Mouse (Mus musculus): Measurements from ENCODE around the gene Gltp. TPM values are rescaled to one million over a fixed set of nuclear protein-coding genes. Genes with fewer than 3 reads are reported as not detected.
A peak's percentile ranks its signal among the peaks of the same experiment; 100 is the strongest.

The Gltp gene
- polyA plus RNA-seq, 1 experiment from 2014 or later = 39.1 TPM

DNA sequence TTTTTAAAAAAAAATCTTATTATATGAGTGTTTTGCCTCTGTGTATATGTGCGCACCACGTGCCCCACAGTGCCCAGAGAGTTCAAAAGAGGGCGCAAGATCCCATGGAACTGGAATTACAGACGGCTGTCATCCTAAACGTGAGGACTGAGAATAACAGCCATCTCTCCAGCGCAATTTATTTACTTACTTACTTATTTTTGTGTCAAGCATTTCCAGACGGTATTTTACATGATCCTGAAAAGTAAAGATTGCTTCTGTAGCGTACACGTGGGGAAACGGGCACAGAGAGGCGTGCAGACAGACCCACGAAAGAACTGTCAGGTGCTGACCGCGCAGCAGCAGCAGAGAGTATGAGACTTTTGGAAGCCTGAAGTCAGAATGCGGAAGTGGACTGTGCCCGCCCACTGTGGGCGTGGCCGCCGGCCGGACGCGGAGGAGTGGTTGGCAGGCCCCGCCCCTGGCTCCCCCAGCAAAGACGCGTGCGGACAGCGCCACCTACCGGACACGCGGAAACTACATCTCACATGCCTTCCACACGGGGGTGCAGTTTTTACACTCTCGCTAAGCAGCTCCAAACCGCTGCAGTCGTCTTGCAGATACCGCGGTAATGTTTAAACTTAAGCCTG is 23.4 kb downstream of the Gltp start:
- Histone ChIP-seq H3K9me3 (ENCODE audit: control insufficient read depth, low read length) (no peaks in the 10 kb centered on the region), H3K9ac (ENCODE audit: low read length) (peak overlapping the region; percentile 57; the same call in 1 of the 2 replicates), H3K27ac (replicated peaks in 1 of 2; ENCODE audit: control insufficient read depth in 1 of 2, insufficient read depth in 1 of 2, low read depth in 2 of 2, low read length in 2 of 2) (peak overlapping the region; percentile 65 to 76), H3K4me2 (ENCODE audit: low read length) (peak overlapping the region; percentile 67), H3K36me3 (ENCODE audit: control insufficient read depth, insufficient read depth, low read length) (peaks cover 3% of the 10 kb centered on the region; the same call in 1 of the 2 replicates), H3K4me1 (ENCODE audit: control insufficient read depth in 2 of 2, insufficient read depth in 2 of 2, low read length in 2 of 2) (no peaks in the 10 kb centered on the region), H3K27me3 (ENCODE audit: control insufficient read depth, insufficient read depth, low read length) (no peaks in the 10 kb centered on the region), H3K4me3 (ENCODE audit: control insufficient read depth in 1 of 2, insufficient read depth in 1 of 2, low read depth in 1 of 2, low read length in 2 of 2) (peak overlapping the region; percentile 24 to 36)
- ATAC-seq (ENCODE audit: insufficient number of reproducible peaks, insufficient read depth, low FRiP score, low read depth) = peak; percentile 90
- WGBS = 4% methylated on average over 36 of the region's 36 CpGs

- Histone ChIP-seq H3K27me3 (ENCODE audit: control insufficient read depth, insufficient read depth, low read length) (no peaks in the 10 kb centered on the region), H3K4me1 (ENCODE audit: control insufficient read depth in 2 of 2, insufficient read depth in 2 of 2, low read length in 2 of 2) (no peaks in the 10 kb centered on the region), H3K9me3 (ENCODE audit: control insufficient read depth, low read length) (no peaks in the 10 kb centered on the region), H3K9ac (ENCODE audit: low read length) (no peak overlapping the region), H3K27ac (replicated peaks in 1 of 2; ENCODE audit: control insufficient read depth in 1 of 2, insufficient read depth in 1 of 2, low read depth in 2 of 2, low read length in 2 of 2) (no peak overlapping the region), H3K4me2 (ENCODE audit: low read length) (peak overlapping the region; percentile 67; the same call in 1 of the 2 replicates), H3K4me3 (ENCODE audit: control insufficient read depth in 1 of 2, insufficient read depth in 1 of 2, low read depth in 1 of 2, low read length in 2 of 2) (no peak overlapping the region), H3K36me3 (ENCODE audit: control insufficient read depth, insufficient read depth, low read length) (peaks cover 3% of the 10 kb centered on the region; the same call in 1 of the 2 replicates)
- no peak for ATAC-seq (ENCODE audit: insufficient number of reproducible peaks, insufficient read depth, low FRiP score, low read depth)
- WGBS = 58% methylated on average over 1 of the region's 1 CpGs
These were observed 24.1 kb downstream of the Gltp start for GRCm38 (mm10) chr5:114666659-114667058.

GRCm38 (mm10) chr5:114664750-114665149 is 26.0 kb downstream of the Gltp start:
- Histone ChIP-seq H3K4me1 (ENCODE audit: control insufficient read depth in 2 of 2, insufficient read depth in 2 of 2, low read length in 2 of 2) (no peaks in the 10 kb centered on the region), H3K9me3 (ENCODE audit: control insufficient read depth, low read length) (no peaks in the 10 kb centered on the region), H3K27ac (replicated peaks in 1 of 2; ENCODE audit: control insufficient read depth in 1 of 2, insufficient read depth in 1 of 2, low read depth in 2 of 2, low read length in 2 of 2) (no peak overlapping the region), H3K27me3 (ENCODE audit: control insufficient read depth, insufficient read depth, low read length) (peaks cover 3% of the 10 kb centered on the region), H3K9ac (ENCODE audit: low read length) (no peak overlapping the region), H3K4me3 (ENCODE audit: control insufficient read depth in 1 of 2, insufficient read depth in 1 of 2, low read depth in 1 of 2, low read length in 2 of 2) (no peak overlapping the region), H3K36me3 (ENCODE audit: control insufficient read depth, insufficient read depth, low read length) (no peaks in the 10 kb centered on the region), H3K4me2 (ENCODE audit: low read length) (no peak overlapping the region)
- no peak for ATAC-seq (ENCODE audit: insufficient number of reproducible peaks, insufficient read depth, low FRiP score, low read depth)
- 75% methylated on average over 7 of the region's 7 CpGs for WGBS

GRCm38 (mm10) chr5:114664139-114664538 is 26.6 kb downstream of the Gltp start:
- H3K4me1 ChIP-seq (ENCODE audit: control insufficient read depth in 2 of 2, insufficient read depth in 2 of 2, low read length in 2 of 2) = no peaks in the 10 kb centered on the region
- H3K9ac ChIP-seq (ENCODE audit: low read length) = no peak overlapping the region
- H3K27me3 ChIP-seq (ENCODE audit: control insufficient read depth, insufficient read depth, low read length) = peaks cover 10% of the 10 kb centered on the region
- H3K4me3 ChIP-seq (ENCODE audit: control insufficient read depth in 1 of 2, insufficient read depth in 1 of 2, low read depth in 1 of 2, low read length in 2 of 2) = no peak overlapping the region
- no peak overlapping the region for H3K27ac ChIP-seq (replicated peaks in 1 of 2; ENCODE audit: control insufficient read depth in 1 of 2, insufficient read depth in 1 of 2, low read depth in 2 of 2, low read length in 2 of 2)
- H3K4me2 ChIP-seq (ENCODE audit: low read length) = no peak overlapping the region
- no peaks in the 10 kb centered on the region for H3K9me3 ChIP-seq (ENCODE audit: control insufficient read depth, low read length)
- no peak for ATAC-seq (ENCODE audit: insufficient number of reproducible peaks, insufficient read depth, low FRiP score, low read depth)
- no peaks in the 10 kb centered on the region for H3K36me3 ChIP-seq (ENCODE audit: control insufficient read depth, insufficient read depth, low read length)
- WGBS = 70% methylated on average over 4 of the region's 4 CpGs

- whole genome bisulfite sequencing = 66% methylated on average over 6 of the region's 6 CpGs
- ATAC-seq (ENCODE audit: insufficient number of reproducible peaks, insufficient read depth, low FRiP score, low read depth) = no peak
- no peak overlapping the region for H3K27ac ChIP-seq (replicated peaks in 1 of 2; ENCODE audit: control insufficient read depth in 1 of 2, insufficient read depth in 1 of 2, low read depth in 2 of 2, low read length in 2 of 2)
- H3K4me1 ChIP-seq (ENCODE audit: control insufficient read depth in 2 of 2, insufficient read depth in 2 of 2, low read length in 2 of 2) = peaks cover 6 to 7% of the 10 kb centered on the region in 2 experiments; a peak in 3 of 4 replicates
- no peak overlapping the region for H3K4me3 ChIP-seq (ENCODE audit: control insufficient read depth in 1 of 2, insufficient read depth in 1 of 2, low read depth in 1 of 2, low read length in 2 of 2)
- no peaks in the 10 kb centered on the region for H3K9me3 ChIP-seq (ENCODE audit: control insufficient read depth, low read length)
- peaks cover 41% of the 10 kb centered on the region for H3K27me3 ChIP-seq (ENCODE audit: control insufficient read depth, insufficient read depth, low read length)
- no peaks in the 10 kb centered on the region for H3K36me3 ChIP-seq (ENCODE audit: control insufficient read depth, insufficient read depth, low read length)
- H3K4me2 ChIP-seq (ENCODE audit: low read length) = no peak overlapping the region
- no peak overlapping the region for H3K9ac ChIP-seq (ENCODE audit: low read length)
These were observed 29.8 kb downstream of the Gltp start for GRCm38 (mm10) chr5:114661029-114661428.

- 1% methylated on average over 38 of the region's 47 CpGs for WGBS
These were observed 32.5 kb downstream of the Gltp start, which contains the start of gene Trpv4 for GRCm38 (mm10) chr5:114658255-114658654. TSS of gene Trpv4 (minus strand) at chr5:114658421.

DNA sequence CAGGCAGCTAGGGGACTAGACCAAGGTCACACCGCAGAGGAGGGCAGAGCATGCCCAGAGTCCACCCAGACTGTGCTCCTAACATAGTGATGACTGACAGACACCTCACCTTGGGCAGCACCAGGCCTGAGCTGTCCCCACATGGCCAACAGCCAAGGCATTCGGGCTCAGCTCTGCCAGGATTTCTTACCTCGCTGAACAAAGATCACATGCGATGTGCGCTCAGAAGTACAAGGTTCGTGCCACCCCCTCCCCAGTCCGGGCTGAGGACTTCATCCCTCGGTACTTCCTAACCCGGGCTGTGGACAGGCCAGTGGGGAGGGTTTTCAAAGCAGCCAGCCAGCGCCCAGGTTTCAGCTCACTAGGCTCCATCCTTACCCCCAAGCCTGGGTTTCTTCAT is 33.4 kb downstream of the Gltp start:
- no peak for ATAC-seq (ENCODE audit: insufficient number of reproducible peaks, insufficient read depth, low FRiP score, low read depth)
- Histone ChIP-seq H3K9ac (ENCODE audit: low read length) (no peak overlapping the region), H3K36me3 (ENCODE audit: control insufficient read depth, insufficient read depth, low read length) (no peaks in the 10 kb centered on the region), H3K27me3 (ENCODE audit: control insufficient read depth, insufficient read depth, low read length) (peaks cover 60% of the 10 kb centered on the region), H3K9me3 (ENCODE audit: control insufficient read depth, low read length) (no peaks in the 10 kb centered on the region), H3K27ac (replicated peaks in 1 of 2; ENCODE audit: control insufficient read depth in 1 of 2, insufficient read depth in 1 of 2, low read depth in 2 of 2, low read length in 2 of 2) (no peak overlapping the region), H3K4me2 (ENCODE audit: low read length) (peak overlapping the region; percentile 90), H3K4me1 (ENCODE audit: control insufficient read depth in 2 of 2, insufficient read depth in 2 of 2, low read length in 2 of 2) (peaks cover 6 to 7% of the 10 kb centered on the region in 2 experiments; a peak in 3 of 4 replicates), H3K4me3 (ENCODE audit: control insufficient read depth in 1 of 2, insufficient read depth in 1 of 2, low read depth in 1 of 2, low read length in 2 of 2) (peak overlapping the region; percentile 52 to 56; a peak in 1 of 4 replicates)
- 24% methylated on average over 10 of the region's 10 CpGs for WGBS

More at GRCm38 (mm10) chr5:114658255-114658654, 32.5 kb downstream of the Gltp start, which contains the start of gene Trpv4:
- 0 out of 2 replicates have a peak, but pooled peaks have one; percentile 44 for ATAC-seq (ENCODE audit: insufficient number of reproducible peaks, insufficient read depth, low FRiP score, low read depth)
- Histone ChIP-seq H3K9ac (ENCODE audit: low read length) (peak within 1 kb of the TSS; percentile 66), H3K27ac (replicated peaks in 1 of 2; ENCODE audit: control insufficient read depth in 1 of 2, insufficient read depth in 1 of 2, low read depth in 2 of 2, low read length in 2 of 2) (no peak within 1 kb of the TSS), H3K4me3 (ENCODE audit: control insufficient read depth in 1 of 2, insufficient read depth in 1 of 2, low read depth in 1 of 2, low read length in 2 of 2) (peak within 1 kb of the TSS; percentile 52 to 56), H3K36me3 (ENCODE audit: control insufficient read depth, insufficient read depth, low read length) (no peaks in the 10 kb centered on the region), H3K4me1 (ENCODE audit: control insufficient read depth in 2 of 2, insufficient read depth in 2 of 2, low read length in 2 of 2) (peaks cover 6 to 7% of the 10 kb centered on the region in 2 experiments; a peak in 3 of 4 replicates), H3K4me2 (ENCODE audit: low read length) (peak within 1 kb of the TSS; percentile 90), H3K27me3 (ENCODE audit: control insufficient read depth, insufficient read depth, low read length) (peaks cover 52% of the 10 kb centered on the region), H3K9me3 (ENCODE audit: control insufficient read depth, low read length) (no peaks in the 10 kb centered on the region)

Data from heart, embryonic 14.5 days (tissue).